ENCODE assay signal across 7 mouse cellular contexts in the genomic region with DNA sequence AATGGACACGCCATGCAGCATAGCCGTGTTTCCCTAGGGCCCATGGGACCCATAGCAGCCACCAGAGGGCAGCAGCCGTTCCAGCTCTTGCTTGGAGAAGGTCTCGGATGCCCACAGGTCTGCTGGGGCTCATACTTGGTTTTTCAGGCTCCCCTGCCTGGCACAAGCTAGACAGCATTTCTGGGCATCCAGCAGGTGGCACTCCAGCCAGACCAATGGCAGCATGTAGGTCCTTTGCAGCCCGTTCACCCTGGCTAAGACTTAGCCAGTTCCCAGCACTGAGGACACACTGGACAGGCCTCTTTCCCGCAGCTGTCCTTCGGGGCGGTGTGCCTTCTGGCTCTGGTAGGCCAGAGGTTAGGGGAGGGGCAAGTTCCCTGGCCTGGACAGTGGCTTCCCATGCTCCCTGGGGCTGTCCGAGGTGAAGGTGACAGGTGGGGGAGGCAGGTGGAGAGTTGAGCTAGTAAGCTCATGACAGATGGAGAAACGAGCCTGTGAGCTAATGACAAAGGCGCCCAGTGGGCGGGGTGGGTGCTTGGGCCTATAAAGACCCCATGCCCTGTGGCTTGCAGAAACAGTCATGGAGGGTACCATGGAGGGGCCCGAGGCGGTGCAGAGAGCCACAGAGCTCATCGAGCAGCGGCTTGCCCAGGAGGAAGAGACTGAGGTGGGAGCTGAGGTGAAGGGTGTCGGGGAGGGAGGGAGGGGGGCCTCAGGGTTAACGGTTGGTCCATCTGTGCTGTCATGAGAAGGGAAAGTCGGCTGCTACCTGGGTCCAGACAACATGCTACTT. TPM values are rescaled to one million over a fixed set of nuclear protein-coding genes. Genes with fewer than 3 reads are reported as not detected.
A peak's percentile ranks its signal among the peaks of the same experiment; 100 is the strongest.
DNase-seq lines count a peak whose midpoint lies in the region; ATAC-seq lines count a peak whose summit lies in the region.

Gene Ankrd2, plus strand, starts transcription at position 545 of the 793 bp plus-strand sequence.

- peak; percentile 83 for DNase-seq in adrenal gland, adult 8-10 months
- peak; percentile 56 for DNase-seq in embryo, embryonic 11.5 days (ENCODE audit: low read depth, low spot score)
- DNase-seq in gastrocnemius, postnatal 4 days (ENCODE audit: low spot score in 2 of 2) = peak; percentile 60 to 79
- peak; percentile 89 for DNase-seq in kidney, adult 18-20 months
- DNase-seq in limb, embryonic 10.5 days (ENCODE audit: low spot score) = peak; percentile 83
- DNase-seq in midbrain, embryonic 14.5 days = peak; percentile 88
- DNase-seq in spleen, adult 12 weeks (ENCODE audit: low spot score) = peak; percentile 33

- H3K4me1 ChIP-seq in limb, embryonic 10.5 days = peaks cover 29% of the 10 kb centered on the region
- H3K4me1 ChIP-seq in midbrain, embryonic 14.5 days (ENCODE audit: control insufficient read depth, insufficient read depth, low read length) = no peaks in the 10 kb centered on the region

- peak; percentile 60; the same call in 1 of the 2 replicates for ATAC-seq in midbrain, embryonic 14.5 days (ENCODE audit: low FRiP score, low TSS enrichment)

- no peak within 1 kb of the TSS for H3K4me2 ChIP-seq in midbrain, embryonic 14.5 days (ENCODE audit: low read length)

- no peak within 1 kb of the TSS for H3K9ac ChIP-seq in midbrain, embryonic 14.5 days (replicated peaks; ENCODE audit: low read length)

- no peak within 1 kb of the TSS for H3K4me3 ChIP-seq in limb, embryonic 10.5 days
- H3K4me3 ChIP-seq in midbrain, embryonic 14.5 days (replicated peaks; ENCODE audit: low read depth, low read length) = no peak within 1 kb of the TSS

- 68% methylated on average over 19 of the region's 19 CpGs for WGBS in limb, embryonic 10.5 days
- 65% methylated on average over 19 of the region's 19 CpGs for WGBS in midbrain, embryonic 14.5 days

- H3K27me3 ChIP-seq in limb, embryonic 10.5 days (ENCODE audit: low read depth, poor library complexity, severe bottlenecking) = peaks cover 15% of the 10 kb centered on the region
- no peaks in the 10 kb centered on the region for H3K27me3 ChIP-seq in midbrain, embryonic 14.5 days (ENCODE audit: control insufficient read depth, insufficient read depth, low read length)

- H3K9me3 ChIP-seq in limb, embryonic 10.5 days (replicated peaks) = no peaks in the 10 kb centered on the region
- H3K9me3 ChIP-seq in midbrain, embryonic 14.5 days (ENCODE audit: control insufficient read depth, low read length) = no peaks in the 10 kb centered on the region

- peaks cover 9% of the 10 kb centered on the region for H3K36me3 ChIP-seq in limb, embryonic 10.5 days
- no peaks in the 10 kb centered on the region for H3K36me3 ChIP-seq in midbrain, embryonic 14.5 days (ENCODE audit: control insufficient read depth, insufficient read depth, low read length)

- peak within 1 kb of the TSS; percentile 71 for H3K27ac ChIP-seq in limb, embryonic 10.5 days
- no peak within 1 kb of the TSS for H3K27ac ChIP-seq in midbrain, embryonic 14.5 days (replicated peaks; ENCODE audit: low read depth, low read length)

RNA-seq across cellular contexts. Expression of gene Ankrd2, which starts in this region (rescaled TPM):
- total RNA-seq in adrenal gland, adult 8-10 months (2022) = 1 to 10 TPM in 1 of 4 experiments, under 1 TPM in 2, not detected in 1; 0.27 to 1.3 (median 0.42) TPM
- 10 to 100 TPM; 50.1 to 73.1 TPM for total RNA-seq in gastrocnemius, postnatal 4 days (2021)
- polyA plus RNA-seq in limb, embryonic 10.5 days (2016; fragmentation: Nextera tagmentation; extraction: Ambion mirVana) = not detected in 2 replicates
- 0.45 and 1.00 TPM in 2 replicates for polyA plus RNA-seq in midbrain, embryonic 14.5 days (2014; fragmentation: Nextera tagmentation; extraction: Ambion mirVana)

Comparison
In these comparisons a context has a peak if more than half of its experiments do, and no peak if none do; other contexts are left out.
1. RNA of gene Ankrd2 (total RNA-seq): 50.1 to 73.1 TPM in gastrocnemius, postnatal 4 days; 0.27 to 1.3 TPM in adrenal gland, adult 8-10 months; every median in the first group is over 10 times any median in the second.
2. Peak in DNase-seq and H3K27ac ChIP-seq in limb, embryonic 10.5 days; RNA of the gene not detected or under 1 TPM.
3. Peak in DNase-seq and ATAC-seq in midbrain, embryonic 14.5 days; RNA of the gene not detected or under 1 TPM.
4. DNase-seq: peak in every context shown above with its lines; median percentile 89 in kidney, adult 18-20 months; 88 in midbrain, embryonic 14.5 days; 83 in adrenal gland, adult 8-10 months; 83 in limb, embryonic 10.5 days; 70 in gastrocnemius, postnatal 4 days; 56 in embryo, embryonic 11.5 days; 33 in spleen, adult 12 weeks.